Mouse (Mus musculus) liver, embryonic 11.5 days (tissue): ENCODE measurements around the gene Trank1. TPM values are rescaled to one million over a fixed set of nuclear protein-coding genes. Genes with fewer than 3 reads are reported as not detected.

Source experiments
- ATAC-seq: fragments of 200-750 bp; cut with Nextera tagmentation; replicated peaks from 2 replicates; pipeline ENCODE4 v1.8.0; 2017; ENCODE audit warnings: moderate number of reproducible peaks, mild to moderate bottlenecking, moderate TSS enrichment, moderate library complexity; ENCODE audit not compliant: low FRiP score
- DNase-seq: peaks from one replicate; pipeline ENCODE4 v3.0.0-alpha.2; 2017; ENCODE audit warnings: low spot score
- H3K27ac ChIP-seq: fragments of 300-500 bp; sonication (generic); 2 replicates; pipeline ENCODE4 v1.5.1; 2014; ENCODE audit warnings: mild to moderate bottlenecking, low read depth, low read length, control low read depth
- H3K27me3 ChIP-seq: fragments of 300-500 bp; sonication (generic); replicated peaks from 2 replicates; pipeline ENCODE4 v1.6.1; 2014; ENCODE audit warnings: low read length, mixed read lengths; ENCODE audit not compliant: control insufficient read depth, insufficient read depth
- H3K36me3 ChIP-seq: fragments of 300-500 bp; sonication (generic); 2 replicates; pipeline ENCODE4 v1.6.1; 2014; ENCODE audit warnings: mild to moderate bottlenecking, low read length, moderate library complexity, mixed read lengths; ENCODE audit not compliant: control insufficient read depth, insufficient read depth
- H3K4me1 ChIP-seq: fragments of 300-500 bp; sonication (generic); replicated peaks from 2 replicates; pipeline ENCODE4 v1.6.1; 2014; ENCODE audit warnings: low read length, mixed read lengths; ENCODE audit not compliant: control insufficient read depth, insufficient read depth
- H3K4me2 ChIP-seq: fragments of 300-500 bp; sonication (generic); 2 replicates; pipeline ENCODE4 v1.6.1; 2014; ENCODE audit warnings: mild to moderate bottlenecking, control low read depth, moderate library complexity
- H3K4me3 ChIP-seq: fragments of 300-500 bp; sonication (generic); 2 replicates; pipeline ENCODE4 v1.5.1; 2014; ENCODE audit warnings: low read depth, low read length, control low read depth
- H3K9ac ChIP-seq: fragments of 300-500 bp; sonication (generic); 2 replicates; pipeline ENCODE4 v1.6.1; 2014; ENCODE audit warnings: low read depth, low read length, control low read depth
- H3K9me3 ChIP-seq: fragments of 300-500 bp; sonication (generic); 2 replicates; pipeline ENCODE4 v1.6.1; 2016; ENCODE audit warnings: low read length, inconsistent platforms, mixed read lengths; ENCODE audit not compliant: control insufficient read depth
- WGBS: fragments of 180-500 bp; shearing (Covaris S2); extraction: QIAGEN DNeasy Blood & Tissue Kit; methylation state at CpG from one replicate; pipeline ENCODE4 v1.1.7; 2014; 5-methylcytosine and 5-hydroxymethylcytosine counted together
- polyA plus RNA-seq: library from polyadenylated mRNA; unstranded; fragments of >200 nt; fragmentation: Nextera tagmentation; extraction: Ambion mirVana; gene quantifications from 2 replicates; pipeline ENCODE4 v1.2.1, GENCODE M21; 2014

Trank1 gene
- polyA plus RNA-seq, 1 experiment from 2014 or later: 0.10 TPM

- Histone ChIP-seq H3K27ac (no peak overlapping the region), H3K36me3 (no peaks in the 10 kb centered on the region), H3K9me3 (no peaks in the 10 kb centered on the region), H3K27me3 (no peaks in the 10 kb centered on the region), H3K4me1 (no peaks in the 10 kb centered on the region), H3K4me3 (no peak overlapping the region), H3K9ac (no peak overlapping the region), H3K4me2 (no peak overlapping the region)
- no peak for DNase-seq
- WGBS: 66% methylated on average over 8 of the region's 8 CpGs
- no peak for ATAC-seq
Measured at GRCm38 (mm10) chr9:111428698-111429362, 117.3 kb downstream of the Trank1 start.

- Histone ChIP-seq H3K27ac (no peak overlapping the region), H3K36me3 (no peaks in the 10 kb centered on the region), H3K27me3 (no peaks in the 10 kb centered on the region), H3K4me2 (no peak overlapping the region), H3K9me3 (no peaks in the 10 kb centered on the region), H3K9ac (no peak overlapping the region), H3K4me1 (no peaks in the 10 kb centered on the region), H3K4me3 (no peak overlapping the region)
- ATAC-seq (no peak), DNase-seq (no peak)
- 65% methylated on average over 2 of the region's 2 CpGs for WGBS
Measured at GRCm38 (mm10) chr9:111429363-111429750, 117.8 kb downstream of the Trank1 start.

- Histone ChIP-seq H3K27me3 (peaks cover 30% of the 10 kb centered on the region), H3K4me3 (no peak overlapping the region), H3K4me2 (no peak overlapping the region), H3K9ac (no peak overlapping the region), H3K27ac (no peak overlapping the region), H3K4me1 (no peaks in the 10 kb centered on the region), H3K9me3 (no peaks in the 10 kb centered on the region), H3K36me3 (no peaks in the 10 kb centered on the region)
- WGBS: 83% methylated on average over 2 of the region's 2 CpGs
- no peak for ATAC-seq
- no peak for DNase-seq
Measured at GRCm38 (mm10) chr9:111435429-111435828, 123.9 kb downstream of the Trank1 start.

GRCm38 (mm10) chr9:111438904-111439835 is 127.6 kb downstream of the Trank1 start, which contains the start of gene Dclk3:
Dclk3 (plus strand) TSS chr9:111439081.
- Histone ChIP-seq H3K36me3 (no peaks in the 10 kb centered on the region), H3K4me3 (peak within 1 kb of the TSS; percentile 39), H3K4me2 (peak within 1 kb of the TSS; percentile 67), H3K9me3 (no peaks in the 10 kb centered on the region), H3K27ac (no peak within 1 kb of the TSS), H3K4me1 (no peaks in the 10 kb centered on the region), H3K9ac (no peak within 1 kb of the TSS), H3K27me3 (peaks cover 33% of the 10 kb centered on the region)
- ATAC-seq: peak; percentile 71
- whole genome bisulfite sequencing: 5% methylated on average over 40 of the region's 57 CpGs
- DNase-seq: peak; percentile 39

GRCm38 (mm10) chr9:111439836-111440201 is 128.3 kb downstream of the Trank1 start:
- 58% methylated on average over 8 of the region's 8 CpGs for WGBS
- no peak overlapping the region for H3K4me2 ChIP-seq

GRCm38 (mm10) chr9:111440446-111440845 is 128.9 kb downstream of the Trank1 start:
- Histone ChIP-seq H3K36me3 (no peaks in the 10 kb centered on the region), H3K9me3 (no peaks in the 10 kb centered on the region), H3K9ac (no peak overlapping the region), H3K27me3 (peaks cover 33% of the 10 kb centered on the region), H3K4me1 (no peaks in the 10 kb centered on the region), H3K4me3 (no peak overlapping the region), H3K4me2 (no peak overlapping the region), H3K27ac (no peak overlapping the region)
- DNase-seq: no peak
- WGBS: 76% methylated on average over 6 of the region's 6 CpGs
- no peak for ATAC-seq

More at GRCm38 (mm10) chr9:111439836-111440201, 128.3 kb downstream of the Trank1 start:
- H3K9me3 ChIP-seq: no peaks in the 10 kb centered on the region
- no peaks in the 10 kb centered on the region for H3K4me1 ChIP-seq
- H3K27ac ChIP-seq: no peak overlapping the region
- H3K27me3 ChIP-seq: peaks cover 33% of the 10 kb centered on the region
- no peak overlapping the region for H3K4me3 ChIP-seq
- ATAC-seq: no peak
- no peaks in the 10 kb centered on the region for H3K36me3 ChIP-seq
- DNase-seq: no peak
- no peak overlapping the region for H3K9ac ChIP-seq

GRCm38 (mm10) chr9:111441151-111441550 is 129.6 kb downstream of the Trank1 start:
- Histone ChIP-seq H3K4me2 (no peak overlapping the region), H3K27ac (no peak overlapping the region), H3K9ac (no peak overlapping the region), H3K4me3 (no peak overlapping the region), H3K9me3 (no peaks in the 10 kb centered on the region), H3K4me1 (no peaks in the 10 kb centered on the region), H3K27me3 (peaks cover 33% of the 10 kb centered on the region), H3K36me3 (no peaks in the 10 kb centered on the region)
- DNase-seq (no peak), ATAC-seq (no peak)
- 81% methylated on average over 2 of the region's 2 CpGs for WGBS
